Mouse (Mus musculus) kidney, adult 2 months (tissue): ENCODE measurements around the gene Grik1.

ENCODE experiments used
- CTCF ChIP-seq: fragments of 200-500 bp; conservative IDR thresholded peaks from 2 replicates; pipeline ENCODE4 v1.5.1; 2011; ENCODE audit warnings: low read depth, mild to moderate bottlenecking, control low read depth, low read length, moderate library complexity, mixed read lengths; ENCODE audit not compliant: insufficient read depth, insufficient read length
- POLR2A ChIP-seq: fragments of 200-500 bp; IDR thresholded peaks from one replicate; pipeline ENCODE4 v1.6.1; 2011; ENCODE audit warnings: low read depth, low read length, control low read depth

- TF ChIP-seq POLR2A (no peak), CTCF (no peak)
Observed at GRCm38 (mm10) chr16:88251049-88251448, 39.0 kb downstream of the Grik1 start.
